Mouse (Mus musculus) lung, embryonic 14.5 days (tissue): ENCODE measurements at regions not wholly inside any gene's neighbourhood (a gene's known extent, or its start where the extent isn't known, plus 50 kb on each side); places are given as distances from the start of the nearest gene placed in this dataset.

ENCODE experiments used
- ATAC-seq: fragments of 200-750 bp; cut with Nextera tagmentation; 2 replicates; pipeline ENCODE4 v1.8.0; 2017; ENCODE audit warnings: mild to moderate bottlenecking, moderate TSS enrichment, moderate library complexity; ENCODE audit not compliant: insufficient read depth
- DNase-seq: peaks from one replicate; pipeline ENCODE4 v3.0.0-alpha.2; 2015
- H3K27ac ChIP-seq: fragments of 300-500 bp; sonication (generic); 2 replicates; pipeline ENCODE4 v1.5.1; 2014; ENCODE audit warnings: low read depth, mild to moderate bottlenecking, moderate library complexity
- H3K27me3 ChIP-seq: fragments of 300-500 bp; sonication (generic); 2 replicates; pipeline ENCODE4 v1.6.1; 2014; ENCODE audit warnings: low read length, control low read depth; ENCODE audit not compliant: insufficient read depth
- H3K36me3 ChIP-seq: fragments of 300-500 bp; sonication (generic); 2 replicates; pipeline ENCODE4 v1.6.1; 2014; ENCODE audit warnings: control low read depth; ENCODE audit not compliant: insufficient read depth
- H3K4me1 ChIP-seq: fragments of 300-500 bp; sonication (generic); 2 replicates; pipeline ENCODE4 v1.6.1; 2014; ENCODE audit warnings: antibody characterized with exemption, control low read depth; ENCODE audit not compliant: insufficient read depth
- H3K4me2 ChIP-seq: fragments of 300-500 bp; sonication (generic); 2 replicates; pipeline ENCODE4 v1.6.1; 2014; ENCODE audit warnings: mild to moderate bottlenecking
- H3K4me3 ChIP-seq: fragments of 300-500 bp; sonication (generic); 2 replicates; pipeline ENCODE4 v1.5.1; 2014; ENCODE audit warnings: low read depth, low read length
- H3K9ac ChIP-seq: fragments of 300-500 bp; sonication (generic); 2 replicates; pipeline ENCODE4 v1.6.1; 2014
- H3K9me3 ChIP-seq: fragments of 300-500 bp; sonication (generic); 2 replicates; pipeline ENCODE4 v1.6.1; 2016; ENCODE audit warnings: low read depth, low read length, control low read depth
- CTCF ChIP-seq: IDR thresholded peaks from 2 replicates; pipeline ENCODE4 v1.5.1; 2016; ENCODE audit warnings: antibody characterized with exemption, low read depth
- WGBS: fragments of 180-500 bp; shearing (Covaris S2); extraction: QIAGEN DNeasy Blood & Tissue Kit; methylation state at CpG from one replicate; pipeline ENCODE4 v1.1.7; 2014; 5-methylcytosine and 5-hydroxymethylcytosine counted together

GRCm38 (mm10) chr12:25654456-25654855 is 557.5 kb upstream of the Id2 start:
- Histone ChIP-seq H3K4me3 (no peak overlapping the region), H3K27ac (no peak overlapping the region), H3K4me2 (no peak overlapping the region), H3K9me3 (no peaks in the 10 kb centered on the region), H3K4me1 (no peaks in the 10 kb centered on the region), H3K36me3 (no peaks in the 10 kb centered on the region), H3K27me3 (no peaks in the 10 kb centered on the region), H3K9ac (no peak overlapping the region)
- ATAC-seq, result no peak
- WGBS, result 93% methylated on average over 5 of the region's 5 CpGs
- no peak for DNase-seq
- no peak for TF ChIP-seq CTCF

DNA sequence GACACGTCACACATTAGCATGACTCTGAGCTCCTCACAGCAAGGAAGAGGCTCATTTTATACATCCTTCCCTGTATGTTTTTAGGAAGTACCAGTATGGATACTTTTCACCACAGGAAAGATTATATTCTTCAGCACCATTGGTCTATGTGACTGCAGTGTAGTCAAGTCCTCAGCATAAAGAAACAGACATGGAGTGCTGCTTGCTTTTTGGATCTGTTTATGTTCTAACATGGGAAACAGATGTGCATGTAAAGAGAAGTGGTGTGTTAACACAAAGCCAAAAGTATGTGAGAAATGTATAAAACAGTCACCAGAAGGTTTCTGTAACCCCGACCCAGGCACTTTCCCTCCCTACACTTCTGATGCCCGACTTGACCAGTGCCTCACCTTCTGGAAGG is 553.3 kb upstream of the Id2 start:
- DNase-seq (no peak), ATAC-seq (no peak)
- WGBS, result 51% methylated on average over 3 of the region's 3 CpGs
- Histone ChIP-seq H3K9me3 (no peaks in the 10 kb centered on the region), H3K36me3 (no peaks in the 10 kb centered on the region), H3K9ac (no peak overlapping the region), H3K4me3 (no peak overlapping the region), H3K27ac (no peak overlapping the region), H3K27me3 (no peaks in the 10 kb centered on the region), H3K4me1 (no peaks in the 10 kb centered on the region), H3K4me2 (no peak overlapping the region)
- TF ChIP-seq CTCF, result no peak

DNA sequence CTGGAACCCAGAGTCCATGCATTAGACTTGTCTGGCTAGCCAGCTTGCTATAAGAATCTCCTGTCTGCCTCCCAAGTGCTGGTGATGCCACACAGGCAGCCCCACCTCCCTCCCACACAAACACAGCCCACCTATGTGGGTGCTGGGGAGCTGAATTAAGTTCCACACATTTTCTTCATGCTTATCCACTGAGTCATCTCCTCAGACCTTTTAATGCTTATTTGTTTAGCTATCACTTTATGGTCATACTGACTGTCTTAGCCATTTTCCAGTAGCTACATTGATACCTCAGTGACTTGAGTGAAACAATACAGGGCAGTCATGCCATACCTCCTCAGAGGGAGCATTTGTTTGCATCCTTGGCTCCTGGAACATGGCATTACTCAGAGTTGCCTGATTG is 531.1 kb upstream of the Id2 start:
- no peak for ATAC-seq
- Histone ChIP-seq H3K9me3 (no peaks in the 10 kb centered on the region), H3K4me2 (no peak overlapping the region), H3K27ac (no peak overlapping the region), H3K36me3 (no peaks in the 10 kb centered on the region), H3K4me3 (no peak overlapping the region), H3K9ac (no peak overlapping the region), H3K4me1 (no peaks in the 10 kb centered on the region), H3K27me3 (no peaks in the 10 kb centered on the region)
- DNase-seq, result no peak
- no peak for TF ChIP-seq CTCF

DNA sequence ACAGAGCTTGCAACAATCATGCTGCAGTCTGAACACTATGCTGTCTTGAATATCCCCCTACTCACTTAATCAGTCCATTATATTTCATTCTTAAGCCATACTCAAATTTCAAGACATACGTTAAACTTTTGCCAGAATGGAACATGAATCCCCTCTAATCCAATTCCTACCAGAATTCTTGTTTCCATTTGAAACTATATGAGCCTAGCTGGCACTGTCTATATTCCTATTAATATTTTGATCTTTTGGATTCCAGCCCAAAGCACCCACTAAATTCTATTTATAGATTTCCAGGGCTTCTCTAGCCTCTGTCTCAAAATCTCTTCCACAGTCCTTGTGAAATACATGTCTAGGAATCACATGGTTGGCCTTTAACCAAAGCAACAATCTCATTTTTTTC is 528.9 kb upstream of the Id2 start:
- DNase-seq (peak; percentile 12), ATAC-seq (no peak)
- Histone ChIP-seq H3K4me1 (no peaks in the 10 kb centered on the region), H3K9me3 (no peaks in the 10 kb centered on the region), H3K36me3 (no peaks in the 10 kb centered on the region), H3K4me2 (no peak overlapping the region), H3K27me3 (no peaks in the 10 kb centered on the region), H3K4me3 (no peak overlapping the region), H3K9ac (no peak overlapping the region), H3K27ac (no peak overlapping the region)
- WGBS, result 65% methylated on average over 1 of the region's 1 CpGs
- TF ChIP-seq CTCF, result no peak

DNA sequence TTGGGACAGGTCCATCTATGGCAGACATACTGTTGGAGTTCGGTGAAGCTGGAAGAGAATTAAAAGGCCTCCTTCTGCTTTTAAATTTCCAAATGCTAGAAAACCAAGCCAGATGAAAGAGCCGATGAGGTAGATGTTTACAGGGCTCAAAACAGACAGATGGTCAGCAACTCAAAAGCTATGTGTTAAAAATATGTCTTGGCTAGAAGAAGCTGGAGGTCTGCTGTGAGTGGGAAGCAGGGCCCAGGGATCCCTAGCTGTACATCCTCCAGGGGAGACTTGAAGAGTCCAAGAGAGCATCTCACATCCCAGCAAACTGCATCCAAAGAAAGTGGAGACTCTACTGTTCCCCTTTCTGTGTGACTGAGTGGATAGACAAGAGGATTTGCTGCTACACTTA is 526.5 kb upstream of the Id2 start:
- H3K9ac ChIP-seq, result no peak overlapping the region
- TF ChIP-seq CTCF, result no peak
- 87% methylated on average over 2 of the region's 2 CpGs for WGBS
- ATAC-seq (no peak), DNase-seq (no peak)
- H3K4me3 ChIP-seq, result no peak overlapping the region
- H3K4me2 ChIP-seq, result no peak overlapping the region
- H3K4me1 ChIP-seq, result no peaks in the 10 kb centered on the region
- no peak overlapping the region for H3K27ac ChIP-seq
- no peaks in the 10 kb centered on the region for H3K27me3 ChIP-seq
- H3K36me3 ChIP-seq, result no peaks in the 10 kb centered on the region
- no peaks in the 10 kb centered on the region for H3K9me3 ChIP-seq

GRCm38 (mm10) chr12:25621142-25621541 is 524.2 kb upstream of the Id2 start:
- DNase-seq (no peak), ATAC-seq (no peak)
- Histone ChIP-seq H3K4me1 (no peaks in the 10 kb centered on the region), H3K9ac (no peak overlapping the region), H3K4me2 (no peak overlapping the region), H3K27me3 (no peaks in the 10 kb centered on the region), H3K9me3 (no peaks in the 10 kb centered on the region), H3K27ac (no peak overlapping the region), H3K4me3 (no peak overlapping the region), H3K36me3 (no peaks in the 10 kb centered on the region)
- TF ChIP-seq CTCF, result no peak
- WGBS, result 82% methylated on average over 2 of the region's 2 CpGs

DNA sequence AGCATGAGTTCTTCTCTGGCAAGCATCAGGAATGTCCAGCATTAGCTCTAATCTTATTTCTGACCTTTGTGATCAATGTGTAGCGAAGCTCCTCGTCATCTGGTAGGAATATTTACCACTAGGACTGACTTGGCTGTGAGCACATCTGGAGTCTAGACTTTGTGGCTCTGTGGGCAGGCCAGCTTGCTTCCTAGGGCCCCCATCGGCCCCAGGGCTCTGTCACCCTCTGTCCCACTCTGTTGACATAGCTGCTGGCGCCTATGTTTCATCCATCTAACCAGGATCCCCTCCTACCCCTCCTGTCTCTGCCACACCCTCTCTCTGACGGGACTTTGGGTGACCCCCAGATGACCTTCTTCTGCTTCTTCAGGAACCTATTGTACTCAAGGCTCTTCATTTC is 520.6 kb upstream of the Id2 start:
- DNase-seq (peak; percentile 23), ATAC-seq (peak; percentile 54; the same call in 1 of the 2 replicates)
- 24% methylated on average over 5 of the region's 5 CpGs for WGBS
- H3K36me3 ChIP-seq, result no peaks in the 10 kb centered on the region
- no peak overlapping the region for H3K27ac ChIP-seq
- no peak overlapping the region for H3K4me3 ChIP-seq
- H3K4me2 ChIP-seq, result no peak overlapping the region
- H3K9ac ChIP-seq, result no peak overlapping the region
- H3K4me1 ChIP-seq, result no peaks in the 10 kb centered on the region
- TF ChIP-seq CTCF, result no peak
- H3K27me3 ChIP-seq, result no peaks in the 10 kb centered on the region
- H3K9me3 ChIP-seq, result no peaks in the 10 kb centered on the region

- ATAC-seq, result no peak
- Histone ChIP-seq H3K36me3 (no peaks in the 10 kb centered on the region), H3K4me1 (no peaks in the 10 kb centered on the region), H3K4me3 (no peak overlapping the region), H3K9ac (no peak overlapping the region), H3K4me2 (no peak overlapping the region), H3K27ac (no peak overlapping the region), H3K27me3 (no peaks in the 10 kb centered on the region), H3K9me3 (no peaks in the 10 kb centered on the region)
- DNase-seq, result no peak
- 62% methylated on average over 3 of the region's 3 CpGs for WGBS
- TF ChIP-seq CTCF, result no peak
Measured at GRCm38 (mm10) chr12:25615377-25615776, 518.4 kb upstream of the Id2 start.
